Mouse (Mus musculus) cerebellum, postnatal 10 days (tissue): ENCODE data around the gene Fam166a.

ENCODE experiments used
- DNase-seq, 2 experiments: peaks; one replicate each; pipeline ENCODE4 v3.0.0; 2021; ENCODE audit warnings: mixed read lengths in 2 of 2

Fam166a gene

DNA sequence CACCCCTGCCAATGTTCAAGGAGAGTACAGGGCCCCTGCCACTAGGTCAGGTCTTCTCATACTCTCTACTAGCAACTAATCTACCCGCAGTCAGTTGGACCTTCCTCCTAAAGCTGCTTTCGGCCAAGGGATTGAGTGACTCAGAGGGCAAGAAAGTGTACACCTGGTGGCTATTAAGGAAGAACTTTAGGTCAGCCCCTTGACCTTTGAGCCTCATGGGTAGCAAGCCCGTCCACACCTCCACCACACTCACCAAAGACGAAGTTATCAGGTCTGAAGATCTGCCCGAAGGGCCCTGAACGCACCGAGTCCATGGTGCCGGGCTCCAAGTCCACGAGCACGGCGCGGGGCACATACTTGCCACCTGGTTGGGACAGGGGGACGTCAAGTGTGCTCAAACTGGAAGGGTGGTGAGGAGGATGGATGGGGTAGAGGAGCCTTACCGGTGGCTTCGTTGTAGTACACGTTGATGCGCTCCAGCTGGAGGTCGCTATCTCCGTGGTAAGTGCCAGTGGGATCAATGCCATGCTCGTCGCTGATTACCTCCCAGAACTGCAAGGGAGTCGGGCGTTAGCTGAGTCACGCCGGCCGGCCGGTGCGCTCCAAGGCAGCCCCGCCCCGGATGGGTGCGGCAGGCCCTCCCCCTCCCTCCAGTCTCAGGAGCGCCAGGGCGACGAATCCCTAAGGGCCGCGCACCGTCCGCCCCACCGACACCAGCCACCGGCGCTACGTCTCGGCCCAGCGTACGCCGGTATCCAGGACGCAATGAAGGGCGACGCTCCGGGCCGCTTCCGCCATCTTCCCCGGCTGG, 5.3 kb downstream of the Fam166a start:
- DNase-seq, result peak; percentile 77 to 82

DNA sequence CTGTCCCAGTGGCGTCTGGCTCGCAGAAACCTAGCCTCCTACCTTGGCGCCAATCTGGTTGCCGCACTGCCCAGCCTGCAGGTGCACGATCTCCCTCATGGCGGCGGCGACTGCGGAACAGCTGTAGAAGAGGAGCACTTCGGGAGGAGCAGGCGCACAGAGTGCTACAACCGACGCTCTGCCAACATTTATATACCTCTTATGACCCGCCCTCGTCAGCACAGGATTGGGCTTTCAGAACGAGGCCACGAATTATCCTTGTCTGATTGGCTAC, 5.9 kb downstream of the Fam166a start, which contains the start of gene Tubb4b:
TSS of gene Tubb4b (minus strand) at position 211 of the 274 bp plus-strand sequence.
- no peak for DNase-seq

DNA sequence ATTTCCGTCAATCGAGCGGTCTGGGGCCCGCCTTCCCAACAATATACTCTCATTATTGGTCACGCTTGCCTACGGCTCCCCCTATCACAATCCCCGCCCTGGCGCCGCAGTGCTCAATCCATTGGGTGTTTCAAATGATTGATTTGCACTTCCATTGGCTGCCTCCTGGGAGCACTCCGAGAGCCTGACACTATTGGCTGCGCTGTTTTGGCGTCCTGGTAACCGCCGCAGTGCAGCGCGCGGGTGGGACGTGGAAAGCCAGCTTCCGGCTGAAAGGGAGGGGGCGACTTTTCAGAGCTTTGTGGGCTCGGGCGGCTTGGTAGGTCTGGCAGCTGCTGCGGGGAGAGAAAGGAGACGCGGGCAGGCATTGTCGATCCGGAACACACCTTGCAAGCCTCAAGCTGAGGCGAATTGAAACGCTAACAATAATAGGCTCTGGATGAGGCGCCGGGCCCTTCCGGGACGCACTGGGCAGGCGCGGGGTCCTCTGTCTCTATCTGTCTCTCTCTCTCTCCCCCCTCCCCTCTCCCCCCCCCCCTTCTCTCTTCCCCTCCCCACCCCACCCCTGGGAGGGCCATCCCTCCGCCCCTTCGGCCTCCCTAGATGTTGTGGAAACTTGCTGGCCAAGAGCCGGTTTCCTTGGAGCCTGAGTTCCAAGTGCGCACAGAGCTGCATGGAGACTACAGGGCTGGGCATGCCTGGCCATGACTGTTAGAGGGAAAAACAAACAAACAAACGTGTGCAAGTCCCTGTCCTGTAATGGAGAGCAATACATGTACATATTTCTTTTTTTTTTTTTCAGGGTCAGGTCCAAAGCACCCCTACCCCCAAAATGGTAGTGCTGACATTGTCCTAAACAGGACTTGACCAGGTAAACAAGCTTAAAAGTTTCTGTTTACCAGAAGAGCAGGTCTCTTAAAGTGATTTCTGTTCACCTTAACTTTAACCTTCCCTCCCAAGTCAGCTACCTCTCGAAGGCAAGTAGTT, 6.5 kb downstream of the Fam166a start:
- peak; percentile 98 to 99 for DNase-seq

DNA sequence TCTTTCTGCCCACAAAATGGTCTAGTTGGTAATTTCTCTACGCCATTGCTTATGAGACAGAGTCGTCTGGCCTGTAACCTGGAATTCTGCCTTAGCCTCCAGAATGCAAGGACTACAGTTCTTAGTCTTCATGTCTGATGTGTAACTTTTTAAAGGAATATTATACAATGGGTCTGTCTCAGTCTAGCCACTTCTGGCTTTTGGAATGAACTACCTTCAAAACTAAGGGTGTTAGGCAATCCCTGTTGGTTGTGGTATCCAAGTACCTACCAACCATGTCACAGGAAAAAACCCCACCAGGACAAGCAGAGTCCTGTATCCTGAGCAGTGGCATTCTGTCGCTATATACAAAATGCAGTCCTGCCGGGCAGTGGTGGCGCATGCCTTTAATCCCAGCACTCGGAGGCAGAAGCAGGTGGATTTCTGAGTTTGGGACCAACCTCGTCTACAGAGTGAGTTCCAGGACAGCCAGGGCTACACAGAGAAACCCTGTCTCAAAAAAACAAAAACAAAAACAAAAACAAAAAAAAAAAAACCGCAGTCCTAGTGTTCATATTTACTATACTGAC, 7.3 kb downstream of the Fam166a start:
- DNase-seq, result no peak

DNA sequence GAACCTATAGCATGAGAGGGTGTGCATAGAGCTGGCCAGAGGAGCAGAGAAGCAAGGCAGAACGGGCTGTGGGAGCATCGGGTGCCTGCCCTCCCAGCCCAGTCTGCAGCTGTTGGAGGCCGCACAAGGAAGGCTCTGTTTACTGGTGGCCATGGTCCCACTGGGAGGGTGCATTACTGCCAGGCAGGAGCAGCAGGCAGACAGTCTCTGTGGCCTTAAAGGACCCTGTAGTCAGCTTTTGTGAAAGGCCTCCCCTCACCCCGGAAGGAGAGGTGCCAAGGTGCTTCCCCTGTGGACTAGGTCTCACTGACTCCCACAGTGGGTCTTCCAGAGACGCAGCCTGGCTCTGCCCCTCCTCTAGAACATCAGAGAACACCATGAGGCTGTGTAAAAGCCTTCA, 8.3 kb downstream of the Fam166a start:
- DNase-seq, result peak; percentile 33 to 63

DNA sequence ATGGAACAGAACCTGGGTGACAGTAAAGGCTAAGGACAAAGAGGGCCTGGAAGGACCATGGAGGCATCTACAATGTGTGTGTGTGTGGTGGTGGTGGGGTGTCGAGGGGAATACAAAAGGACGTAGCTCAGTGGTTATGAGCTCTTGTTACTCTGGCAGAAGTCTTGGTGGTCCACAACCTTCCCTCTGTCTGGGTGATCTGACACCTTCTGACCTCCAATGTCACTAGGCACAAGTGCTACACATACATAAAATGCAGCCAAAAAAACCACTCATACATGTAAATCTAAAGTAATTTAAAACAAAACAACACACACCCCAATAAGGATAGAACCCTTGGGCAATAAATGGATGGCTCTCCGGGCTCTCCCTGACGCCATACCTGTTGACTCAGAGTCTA, 8.9 kb downstream of the Fam166a start:
- no peak for DNase-seq

DNA sequence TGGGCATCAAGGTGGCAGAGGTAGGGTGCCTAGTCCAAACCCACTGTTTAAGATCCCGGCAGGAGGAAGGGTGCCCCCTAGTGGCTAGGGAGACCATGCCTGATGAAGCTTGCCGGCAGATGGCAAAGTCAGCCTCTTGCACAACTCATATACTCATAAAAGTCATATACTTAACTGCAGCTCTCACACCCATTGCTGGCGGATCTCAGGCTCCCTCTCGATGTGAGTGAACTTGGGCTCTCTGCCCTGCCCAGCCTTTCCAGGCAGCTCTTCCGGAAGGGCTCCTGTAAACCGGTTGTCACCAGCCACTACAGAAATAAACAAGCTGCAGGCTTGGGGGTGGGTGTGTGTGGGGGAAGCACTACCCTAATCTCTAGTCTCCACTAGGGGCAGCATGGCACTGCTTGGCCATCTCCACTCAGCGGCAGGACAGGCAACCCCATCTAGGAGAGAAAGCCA, 9.9 kb downstream of the Fam166a start:
- peak; percentile 91 to 94 for DNase-seq

DNA sequence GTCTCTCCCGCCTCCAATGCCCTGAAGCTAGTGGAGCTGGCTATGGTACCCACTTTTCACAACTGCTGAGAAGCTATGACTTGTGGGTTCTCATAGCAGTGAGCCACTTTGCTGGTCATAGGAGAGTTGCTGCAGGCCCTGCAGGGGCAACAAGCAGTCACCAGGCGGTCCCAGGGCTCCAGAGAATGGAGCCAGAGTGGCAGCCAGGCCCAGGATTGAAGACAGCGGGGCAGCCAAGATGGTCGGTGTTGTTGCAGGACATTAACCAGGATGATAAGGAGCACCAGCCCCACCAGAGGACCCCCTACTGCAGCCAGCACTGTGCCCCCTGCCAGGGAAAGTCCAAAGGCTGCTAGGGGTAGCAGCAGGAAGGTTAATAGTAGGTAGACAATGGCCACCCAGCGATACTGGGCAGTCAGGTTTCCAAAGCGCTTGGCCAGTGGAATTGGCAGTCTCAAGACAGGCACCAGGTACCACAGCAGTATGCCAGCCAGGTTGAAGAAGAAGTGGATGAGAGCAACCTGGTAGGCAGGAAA, 10.5 kb downstream of the Fam166a start:
- DNase-seq, result peak in 1 of 2 experiments; percentile 26

DNA sequence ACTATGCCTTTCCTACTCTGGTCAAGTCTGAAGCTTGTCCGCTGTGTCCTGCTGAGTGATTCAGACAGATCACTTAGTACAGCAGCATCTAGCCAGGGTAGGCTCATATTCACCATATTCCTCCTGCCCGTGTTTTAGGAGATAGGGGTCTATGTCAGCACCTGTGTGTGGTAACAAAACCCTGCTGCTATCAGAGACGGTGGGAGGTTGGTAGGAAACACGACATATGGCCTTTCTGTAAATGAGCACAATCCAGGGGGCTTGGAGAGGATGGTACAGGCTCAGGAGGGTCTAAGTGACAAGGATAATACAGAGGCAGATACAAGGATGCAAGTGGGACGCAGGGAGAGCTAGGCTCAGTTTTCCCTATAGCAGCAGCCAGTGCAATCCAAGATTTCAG, 11.0 kb downstream of the Fam166a start:
- DNase-seq, result no peak

DNA sequence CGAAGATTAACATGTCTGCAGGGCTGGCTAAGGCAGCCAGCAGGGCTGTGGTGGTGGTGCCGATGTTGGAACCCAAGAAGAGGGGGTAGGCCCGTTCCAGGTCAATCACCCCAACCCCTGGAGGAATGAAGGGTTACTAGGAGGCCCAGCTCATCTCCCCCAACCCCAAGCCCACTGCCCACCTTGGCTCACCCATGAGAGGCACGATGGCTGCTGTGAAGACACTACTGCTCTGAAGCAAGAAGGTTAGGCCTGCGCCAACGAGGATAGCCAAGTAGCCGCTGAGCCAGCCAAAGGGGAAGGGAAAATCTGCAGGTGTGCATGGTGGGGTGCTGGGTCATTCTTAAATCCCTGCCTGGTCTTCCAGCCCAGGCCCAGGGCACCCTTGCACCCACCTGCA, 12.0 kb downstream of the Fam166a start:
- no peak for DNase-seq

DNA sequence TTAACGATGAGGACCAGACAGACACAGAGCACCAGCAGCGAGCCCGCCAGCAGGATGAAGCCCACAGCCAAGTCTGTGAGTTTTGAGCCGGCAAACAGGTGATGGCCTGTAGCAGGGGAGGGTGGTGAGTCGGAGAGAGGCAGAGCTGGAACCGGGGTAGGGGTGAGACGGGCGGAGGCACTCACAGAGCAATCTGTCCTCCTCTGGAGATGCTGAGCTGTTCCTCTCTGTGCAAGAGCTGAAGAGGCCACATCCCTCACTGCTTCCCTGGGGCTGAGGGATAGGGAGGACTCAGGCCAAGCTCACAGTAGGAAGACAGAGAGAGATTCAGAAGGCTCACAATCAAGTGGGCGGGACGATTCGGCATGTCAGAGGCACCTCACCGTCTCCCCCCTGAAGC, 12.5 kb downstream of the Fam166a start:
- DNase-seq, result no peak

DNA sequence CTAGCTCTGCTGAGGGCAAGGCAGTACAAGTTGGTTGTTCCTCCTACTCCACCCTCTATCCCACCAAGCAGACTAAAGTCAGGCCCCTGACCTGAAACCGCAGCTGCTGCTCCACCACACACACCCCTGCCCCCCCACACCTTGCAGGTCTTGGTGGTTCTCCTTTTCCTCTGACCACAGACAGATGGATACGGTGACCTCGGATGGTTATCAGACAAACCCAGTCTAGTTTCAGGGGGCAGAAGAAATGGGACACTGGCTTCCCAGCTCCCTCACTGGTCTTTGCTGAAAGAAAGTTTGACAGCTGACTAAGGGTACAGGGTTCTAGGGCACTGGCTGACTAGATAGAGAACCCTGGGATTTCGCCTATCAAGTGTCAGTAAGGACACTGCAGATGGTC, 14.9 kb downstream of the Fam166a start:
- no peak for DNase-seq

DNA sequence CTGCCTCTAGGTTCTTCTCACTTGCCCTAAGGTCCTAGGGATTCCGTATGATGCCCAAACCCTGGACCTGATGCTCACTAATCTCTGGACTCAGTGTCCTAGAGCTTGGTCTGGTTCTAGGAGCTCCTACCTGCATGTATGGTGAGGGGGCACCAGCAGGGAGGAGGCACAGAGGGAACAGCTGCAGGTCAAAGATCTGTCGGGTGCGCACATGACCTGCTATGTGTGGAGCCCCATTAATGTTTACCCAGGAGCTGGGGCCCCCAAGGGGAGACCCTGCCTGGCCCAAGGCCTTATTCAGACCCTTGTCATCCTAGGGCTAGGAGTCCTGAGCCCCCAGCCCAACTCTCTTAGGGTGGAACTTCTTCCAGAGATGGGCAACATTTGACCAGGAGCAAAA, 15.5 kb downstream of the Fam166a start, which contains the start of gene Slc34a3:
TSS of gene Slc34a3 (minus strand) at position 315 of the 400 bp plus-strand sequence.
- DNase-seq, result no peak

DNA sequence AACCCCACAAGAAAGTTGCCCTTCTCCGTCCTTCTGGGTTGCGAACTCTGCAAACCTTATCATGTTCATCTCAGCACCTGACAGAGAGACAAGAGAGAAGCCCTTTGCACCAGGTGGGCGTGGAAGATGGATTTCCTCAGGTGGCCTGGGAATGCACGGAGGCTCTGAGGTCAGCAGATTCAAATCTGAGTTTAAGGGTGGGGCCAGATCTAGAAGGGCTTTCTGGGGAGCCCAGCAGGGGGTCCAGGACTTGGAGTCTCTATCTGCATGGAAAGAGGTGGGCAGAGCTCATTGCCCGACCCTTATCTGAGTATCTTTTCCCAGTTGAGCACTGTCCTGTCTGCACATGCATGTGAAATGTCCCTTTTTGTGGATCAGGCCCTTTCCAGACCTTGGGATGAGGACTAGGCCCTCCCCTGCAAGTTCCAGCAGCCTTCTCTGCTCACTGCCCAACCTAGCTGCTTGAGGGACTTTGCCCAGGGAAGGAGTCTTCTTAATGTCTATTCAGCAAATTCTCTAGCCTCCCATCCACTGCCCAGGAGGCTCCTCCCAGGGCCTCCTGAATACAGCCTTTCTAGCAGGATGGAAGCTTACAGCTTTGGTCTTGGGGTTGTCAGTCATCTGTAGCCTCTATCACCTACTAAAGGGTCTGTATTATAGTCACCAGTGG, 16.1 kb downstream of the Fam166a start:
- no peak for DNase-seq

DNA sequence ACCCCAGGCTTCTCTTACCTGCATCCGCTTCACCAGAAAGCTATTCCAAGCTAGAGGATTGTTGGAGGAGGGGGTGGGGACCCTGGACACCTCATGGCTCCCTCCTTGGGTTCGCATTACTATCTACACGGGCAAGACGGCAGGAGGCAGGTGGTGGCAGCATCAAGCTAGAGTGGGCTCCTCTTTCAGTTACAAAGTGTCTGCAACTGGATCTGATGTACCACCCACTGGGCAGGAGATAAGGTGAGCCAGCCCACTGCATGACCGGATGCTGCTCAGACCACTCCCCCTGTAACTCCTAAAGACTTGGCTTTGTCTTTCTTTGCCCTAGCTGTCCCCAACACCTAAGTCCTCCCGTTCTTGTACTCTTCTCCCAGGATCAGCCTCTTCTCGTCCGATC, 18.1 kb downstream of the Fam166a start, which contains the start of gene Rnf224:
TSS of gene Rnf224 (minus strand) at position 174 of the 400 bp plus-strand sequence.
- no peak for DNase-seq

DNA sequence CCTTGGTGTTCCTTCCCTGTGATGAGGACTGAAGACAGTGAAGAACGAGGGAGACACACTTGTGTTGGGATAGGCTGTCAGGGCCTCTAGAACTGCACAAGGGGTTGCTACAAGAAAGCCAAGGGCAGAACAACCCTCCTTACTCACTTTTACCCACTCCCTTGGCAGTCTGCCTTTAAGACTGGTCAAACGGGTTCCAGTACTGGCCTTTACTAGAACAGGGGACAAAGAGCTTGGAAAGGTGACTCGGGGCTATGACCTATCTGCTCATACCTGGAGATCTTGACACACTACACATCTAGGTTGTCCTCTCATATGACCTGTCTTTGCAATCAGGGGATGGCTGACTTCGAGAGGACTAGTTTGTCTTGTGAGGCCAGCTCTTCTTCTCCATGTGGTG, 19.0 kb downstream of the Fam166a start:
- DNase-seq, result no peak

DNA sequence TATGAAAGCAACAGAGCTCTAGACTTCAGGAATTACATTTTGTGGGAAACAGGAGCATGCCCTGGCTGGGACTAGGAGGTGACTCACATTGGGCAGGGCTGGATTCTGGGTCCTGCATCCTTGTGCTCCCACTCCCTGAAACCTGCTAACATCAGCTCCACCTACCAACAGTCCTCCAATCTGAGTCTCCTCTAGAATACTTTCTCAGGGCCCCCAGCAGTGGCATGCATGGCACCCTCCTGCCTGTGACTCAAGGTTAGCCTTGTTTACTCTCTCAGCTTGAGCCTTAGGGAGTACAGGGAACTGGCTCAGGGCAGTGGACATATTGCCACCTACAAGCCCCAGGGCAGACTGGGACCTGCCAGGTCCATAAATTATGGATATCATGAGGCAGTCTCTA, 19.6 kb downstream of the Fam166a start:
- DNase-seq, result no peak

DNA sequence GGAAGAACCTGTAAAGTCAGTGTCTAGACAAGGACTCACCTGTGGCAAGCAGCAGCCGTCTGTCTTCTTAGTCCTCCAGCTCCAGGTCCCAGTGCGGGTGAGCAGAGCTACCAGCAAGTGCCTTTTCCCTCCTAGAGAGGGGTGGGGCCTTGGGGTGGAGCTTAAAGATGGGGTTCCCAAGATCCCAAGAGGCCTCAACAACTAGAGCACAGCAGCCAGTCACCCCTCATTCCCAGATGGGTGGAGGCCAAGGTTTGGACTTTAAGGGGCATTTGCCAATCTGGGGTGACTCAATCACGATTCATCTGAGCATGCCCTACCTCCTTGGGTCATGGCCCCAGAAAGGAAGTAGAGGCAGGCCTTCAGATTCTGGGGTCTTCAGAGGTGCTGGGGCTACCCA, 21.2 kb downstream of the Fam166a start:
- no peak for DNase-seq

DNA sequence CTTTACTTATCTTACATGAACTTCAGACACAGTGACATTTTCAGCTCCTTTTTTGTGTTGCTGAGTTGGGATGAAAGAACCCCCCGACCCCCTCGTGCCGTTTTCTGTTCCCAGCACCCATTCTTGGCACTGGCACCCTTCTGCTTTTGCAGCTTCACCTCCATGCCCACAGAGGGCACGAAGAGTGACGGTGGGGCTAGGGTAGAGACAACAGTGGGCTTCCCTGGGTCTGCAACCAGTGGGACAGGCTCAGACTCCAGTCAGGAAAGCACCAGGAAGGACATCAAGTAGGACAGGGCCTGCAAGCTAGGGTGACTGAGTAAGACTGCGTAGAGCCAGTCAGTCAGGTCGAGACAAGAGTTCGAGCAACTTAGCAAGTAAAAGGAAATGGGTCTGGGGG, 21.8 kb downstream of the Fam166a start:
- no peak for DNase-seq

DNA sequence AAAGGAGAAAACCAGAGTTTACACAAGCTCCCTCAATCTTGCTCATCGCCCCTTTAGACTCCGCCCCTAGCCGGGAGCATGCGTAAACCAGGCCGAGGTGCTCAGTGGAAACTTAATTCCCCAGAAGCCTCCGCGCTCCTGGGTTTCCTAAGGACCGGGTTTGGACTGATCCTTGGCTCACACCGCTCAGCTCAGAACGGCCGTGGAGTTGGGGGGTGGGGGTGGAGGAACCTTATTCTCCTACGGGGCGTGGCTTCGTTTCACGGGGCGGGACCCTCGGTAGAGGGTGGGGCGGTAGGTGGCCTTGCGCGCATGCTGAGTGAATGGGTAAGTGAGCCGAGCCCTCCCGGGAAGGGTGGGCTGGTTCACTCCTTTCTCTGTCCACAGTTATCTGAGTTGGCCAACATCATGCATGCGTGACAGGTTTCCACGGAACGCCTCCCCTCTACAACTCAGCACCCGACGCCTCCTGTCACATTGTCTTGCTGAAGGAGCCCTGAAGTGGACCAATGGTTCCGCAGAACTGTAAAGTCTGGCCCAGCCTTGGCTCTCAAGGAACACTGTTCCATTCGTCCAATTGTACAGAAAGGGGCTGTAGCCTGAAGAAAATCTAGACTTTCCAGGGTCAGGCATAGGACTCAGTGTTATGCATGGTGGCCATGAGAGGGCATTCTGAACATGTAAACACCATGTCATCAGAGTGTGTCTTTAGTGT, 22.3 kb downstream of the Fam166a start:
- peak; percentile 68 to 74 for DNase-seq

DNA sequence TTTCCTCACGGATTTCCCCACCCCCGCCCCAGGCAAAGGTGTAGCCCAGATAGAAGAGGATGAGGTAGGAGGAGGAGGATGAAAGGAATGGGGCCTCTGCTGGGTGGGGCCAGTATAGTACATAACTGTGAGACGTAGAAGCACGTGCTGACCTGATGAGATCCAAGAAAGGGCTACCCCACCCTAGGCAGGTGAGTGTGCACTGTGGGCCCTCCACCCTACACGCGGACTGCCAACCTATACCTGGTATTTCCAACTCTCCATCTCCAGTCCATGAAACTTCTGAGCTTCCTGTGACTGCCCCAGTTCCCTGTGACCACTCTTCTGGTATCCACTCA, 22.9 kb downstream of the Fam166a start:
- no peak for DNase-seq

DNA sequence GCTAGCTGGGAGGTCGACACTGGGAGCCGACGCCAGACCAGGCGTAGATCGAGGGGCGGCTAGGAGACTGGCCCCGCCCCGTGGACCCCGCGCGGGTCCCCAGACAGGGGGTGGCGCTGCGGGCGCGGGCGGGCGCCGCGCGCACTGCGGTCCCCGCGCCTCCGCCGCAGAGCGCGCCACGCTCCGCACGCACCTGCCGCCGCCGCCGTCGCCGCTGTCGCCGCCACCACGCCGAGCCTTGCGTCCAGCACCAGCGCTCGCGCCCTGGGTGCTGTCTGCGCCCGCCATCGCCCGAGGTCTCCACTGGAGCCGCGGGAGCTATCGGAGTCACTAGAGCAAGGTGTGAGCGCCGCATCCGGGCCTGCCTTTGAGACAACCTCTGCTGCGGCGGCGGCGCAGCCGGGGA, 23.6 kb downstream of the Fam166a start, which contains the start of the genes Rnf208 and Cysrt1:
TSS of gene Rnf208 (plus strand) at position 155 of the 406 bp plus-strand sequence.
TSS of gene Cysrt1 (minus strand) at position 352 of the 406 bp plus-strand sequence.
- peak; percentile 63 for DNase-seq
